Comparison of ENCODE assay signal across 8 mouse cellular contexts in genomic region chr10:110744686-110745639, GRCm38 (mm10). TPM values are rescaled to one million over a fixed set of nuclear protein-coding genes. Genes with fewer than 3 reads are reported as not detected.
DNase-seq lines count a peak whose midpoint lies in the region; ATAC-seq and TF ChIP-seq lines count a peak whose summit lies in the region.

E2f7 (plus strand) TSS chr10:110745439.

- peak; percentile 96 for DNase-seq in G1E (ENCODE audit: low spot score)
- peak; percentile 91 for DNase-seq in cerebellum, adult 11-12 months
- peak; percentile 92 for DNase-seq in heart, postnatal 4 days
- peak; percentile 83 for DNase-seq in layer of hippocampus, adult 9-11 months
- peak; percentile 96 for DNase-seq in lung, postnatal 0 days (ENCODE audit: low spot score)
- DNase-seq in ovary, postnatal 14 days (ENCODE audit: low spot score) = peak; percentile 74
- peak; percentile 96 for DNase-seq in thymus, postnatal 14 days

- H3K27me3 ChIP-seq in G1E (ENCODE audit: insufficient read depth, low read length) = peaks cover 21% of the 10 kb centered on the region
- H3K27me3 ChIP-seq in forebrain, embryonic 16.5 days (replicated peaks; ENCODE audit: control insufficient read depth, insufficient read depth, low read length) = no peaks in the 10 kb centered on the region
- no peaks in the 10 kb centered on the region for H3K27me3 ChIP-seq in lung, postnatal 0 days (replicated peaks; ENCODE audit: insufficient read depth, low read length)

- peak within 1 kb of the TSS; percentile 91 for H3K9ac ChIP-seq in forebrain, embryonic 16.5 days (replicated peaks; ENCODE audit: low read depth, low read length)
- H3K9ac ChIP-seq in lung, postnatal 0 days (replicated peaks; ENCODE audit: low read depth) = peak within 1 kb of the TSS; percentile 45

- peak within 1 kb of the TSS; percentile 95 for H3K4me2 ChIP-seq in forebrain, embryonic 16.5 days (ENCODE audit: low read length)
- H3K4me2 ChIP-seq in lung, postnatal 0 days (replicated peaks; ENCODE audit: low read depth, low read length) = peak within 1 kb of the TSS; percentile 99

- H3K4me1 ChIP-seq in G1E (ENCODE audit: insufficient read depth, low read depth, low read length) = peaks cover 19% of the 10 kb centered on the region
- H3K4me1 ChIP-seq in forebrain, embryonic 16.5 days (replicated peaks; ENCODE audit: control insufficient read depth, insufficient read depth, low read length) = peaks cover 15% of the 10 kb centered on the region
- H3K4me1 ChIP-seq in lung, postnatal 0 days (ENCODE audit: insufficient read depth, low read depth, low read length) = no peaks in the 10 kb centered on the region; the same call in 1 of the 2 replicates

- no peak for TF ChIP-seq EP300 in lung, postnatal 0 days (IDR thresholded peaks at IDR 0.05)

- ATAC-seq in G1E (ENCODE audit: extremely low read depth, insufficient number of reproducible peaks, low FRiP score, poor library complexity, severe bottlenecking) = peak; percentile 94
- peak; percentile 98 for ATAC-seq in forebrain, embryonic 16.5 days
- peak; percentile 96 for ATAC-seq in lung, postnatal 0 days

- H3K4me3 ChIP-seq in G1E (ENCODE audit: low read depth, low read length) = peak within 1 kb of the TSS; percentile 98
- peak within 1 kb of the TSS; percentile 88 for H3K4me3 ChIP-seq in forebrain, embryonic 16.5 days (replicated peaks; ENCODE audit: low read length)
- H3K4me3 ChIP-seq in lung, postnatal 0 days (ENCODE audit: low read depth, low read length) = peak within 1 kb of the TSS; percentile 79

- no peaks in the 10 kb centered on the region for H3K9me3 ChIP-seq in G1E (replicated peaks)
- no peaks in the 10 kb centered on the region for H3K9me3 ChIP-seq in forebrain, embryonic 16.5 days (ENCODE audit: control insufficient read depth, low read length)
- H3K9me3 ChIP-seq in lung, postnatal 0 days (ENCODE audit: low read length) = no peaks in the 10 kb centered on the region

- peak within 1 kb of the TSS; percentile 74 for H3K27ac ChIP-seq in forebrain, embryonic 16.5 days (ENCODE audit: low read length)
- H3K27ac ChIP-seq in lung, postnatal 0 days (ENCODE audit: low read length) = peak within 1 kb of the TSS; percentile 87

- peaks cover 33% of the 10 kb centered on the region for H3K36me3 ChIP-seq in G1E (replicated peaks)
- no peaks in the 10 kb centered on the region for H3K36me3 ChIP-seq in forebrain, embryonic 16.5 days (ENCODE audit: control insufficient read depth, insufficient read depth)
- no peaks in the 10 kb centered on the region for H3K36me3 ChIP-seq in lung, postnatal 0 days (ENCODE audit: insufficient read depth, low read length)

- TF ChIP-seq CTCF in G1E (IDR thresholded peaks at IDR 0.05; ENCODE audit: low read depth, low read length) = no peak
- TF ChIP-seq CTCF in lung, postnatal 0 days (IDR thresholded peaks at IDR 0.05) = peak; percentile 30; the same call in 1 of the 2 replicates

- WGBS in forebrain, embryonic 16.5 days = 1% methylated on average over 94 of the region's 98 CpGs
- WGBS in lung, postnatal 0 days = 3% methylated on average over 49 of the region's 98 CpGs

RNA-seq across cellular contexts. Expression of gene E2f7, which starts in this region (rescaled TPM):
- total RNA-seq in G1E (2014; fragmentation: Nextera tagmentation) (26.2 and 28.1 TPM in 2 replicates), G1E (2017) (9.4 and 10.7 TPM in 2 replicates)
- 23.0 and 24.4 TPM in 2 replicates for polyA plus RNA-seq in G1E (2012)
- 13.8 and 14.8 TPM in 2 replicates for polyA plus RNA-seq in forebrain, embryonic 16.5 days (2015; fragmentation: Nextera tagmentation; extraction: Ambion mirVana)
- total RNA-seq in heart, postnatal 4 days (2021) = 10 to 100 TPM; 14.9 to 19.2 TPM
- 4.8 and 5.0 TPM in 2 replicates for polyA plus RNA-seq in lung, postnatal 0 days (2015; fragmentation: Nextera tagmentation; extraction: Ambion mirVana)

Comparison
In these comparisons a context has a peak if more than half of its experiments do, and no peak if none do; other contexts are left out.
1. Peak in every context shown above with its lines: DNase-seq, ATAC-seq, H3K4me3 ChIP-seq and H3K27ac ChIP-seq.